Mouse (Mus musculus) kidney, embryonic 15.5 days (tissue): ENCODE results near the gene Sdk1. TPM values are rescaled to one million over a fixed set of nuclear protein-coding genes. Genes with fewer than 3 reads are reported as not detected.

Source experiments
- ATAC-seq: fragments of 200-750 bp; cut with Nextera tagmentation; replicated peaks from 2 replicates; pipeline ENCODE4 v1.8.0; 2017; ENCODE audit warnings: moderate TSS enrichment; ENCODE audit not compliant: low FRiP score
- H3K27ac ChIP-seq: fragments of 300-500 bp; sonication (generic); 2 replicates; pipeline ENCODE4 v1.5.1; 2015; ENCODE audit warnings: mild to moderate bottlenecking, inconsistent platforms
- H3K27me3 ChIP-seq: fragments of 300-500 bp; sonication (generic); 2 replicates; pipeline ENCODE4 v1.6.1; 2015; ENCODE audit warnings: inconsistent platforms
- H3K36me3 ChIP-seq: fragments of 300-500 bp; sonication (generic); 2 replicates; pipeline ENCODE4 v1.6.1; 2015; ENCODE audit warnings: inconsistent platforms
- H3K4me1 ChIP-seq: fragments of 300-500 bp; sonication (generic); 2 replicates; pipeline ENCODE4 v1.6.1; 2015; ENCODE audit warnings: inconsistent platforms
- H3K4me2 ChIP-seq: fragments of 300-500 bp; sonication (generic); 2 replicates; pipeline ENCODE4 v1.6.1; 2015; ENCODE audit warnings: moderate library complexity, mild to moderate bottlenecking, inconsistent platforms
- H3K4me3 ChIP-seq: fragments of 300-500 bp; sonication (generic); replicated peaks from 2 replicates; pipeline ENCODE4 v1.5.1; 2015; ENCODE audit warnings: mild to moderate bottlenecking, inconsistent platforms
- H3K9ac ChIP-seq: fragments of 300-500 bp; sonication (generic); 2 replicates; pipeline ENCODE4 v1.6.1; 2015; ENCODE audit warnings: mild to moderate bottlenecking, inconsistent platforms
- H3K9me3 ChIP-seq: fragments of 300-500 bp; sonication (generic); replicated peaks from 2 replicates; pipeline ENCODE4 v1.6.1; 2016; ENCODE audit warnings: inconsistent platforms
- WGBS: fragments of 180-500 bp; shearing (Covaris S2); methylation state at CpG from one replicate; pipeline ENCODE4 v1.1.7; 2015; ENCODE audit warnings: mixed read lengths; 5-methylcytosine and 5-hydroxymethylcytosine counted together
- polyA plus RNA-seq: library from polyadenylated mRNA; unstranded; fragments of >200 nt; fragmentation: Nextera tagmentation; extraction: Ambion mirVana; gene quantifications from 2 replicates; pipeline ENCODE4 v1.2.1, GENCODE M21; 2015

Sdk1 gene
- polyA plus RNA-seq, 1 experiment from 2014 or later: 3.3 TPM

DNA sequence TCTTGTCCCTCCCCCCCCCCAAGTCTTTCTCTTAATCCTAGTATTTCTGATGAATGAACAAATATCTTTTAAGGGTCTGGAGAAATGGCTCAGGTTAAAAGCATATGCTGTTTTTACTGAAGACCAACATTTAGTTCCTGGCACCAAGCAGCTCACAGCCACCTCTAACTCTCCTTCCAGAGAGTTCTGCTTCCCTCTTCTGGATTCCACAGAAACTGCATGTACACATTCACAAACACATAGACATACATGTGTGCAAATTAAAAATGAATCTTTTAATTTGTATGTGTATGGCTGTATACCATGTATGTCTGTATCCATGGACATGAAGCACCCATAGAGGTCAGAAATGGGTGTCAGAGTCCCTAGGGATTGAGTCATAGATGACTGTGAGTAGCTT is 968.6 kb downstream of the Sdk1 start:
- ATAC-seq: no peak
- H3K27ac ChIP-seq: no peak overlapping the region
- no peaks in the 10 kb centered on the region for H3K36me3 ChIP-seq
- H3K4me2 ChIP-seq: no peak overlapping the region
- H3K27me3 ChIP-seq: peaks cover 8% of the 10 kb centered on the region
- no peaks in the 10 kb centered on the region for H3K9me3 ChIP-seq
- 0 out of 2 replicates have a peak, but pooled peaks cover 3% of the 10 kb centered on the region for H3K4me1 ChIP-seq
- no peak overlapping the region for H3K9ac ChIP-seq
- no peak overlapping the region for H3K4me3 ChIP-seq

DNA sequence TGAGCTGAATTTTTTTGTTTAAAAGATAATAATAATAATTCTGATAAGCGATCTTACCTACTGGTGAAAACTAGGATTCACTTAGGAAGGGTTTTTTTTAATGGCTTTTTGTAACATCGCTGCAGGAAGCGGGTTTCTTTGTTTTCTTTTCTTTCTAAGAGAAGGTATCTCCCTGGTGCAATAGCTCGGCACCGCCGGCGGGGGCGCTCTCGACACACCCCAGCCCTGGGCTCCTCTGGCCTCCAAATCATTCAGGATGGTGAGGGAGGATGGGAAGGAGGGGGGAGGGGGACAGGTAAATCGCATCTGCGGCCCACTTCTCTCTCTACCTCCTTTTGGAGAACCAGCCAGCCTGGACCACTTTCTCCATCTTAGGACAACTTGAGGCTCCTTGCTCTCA is 971.0 kb downstream of the Sdk1 start:
- Histone ChIP-seq H3K4me3 (no peak overlapping the region), H3K4me1 (peaks cover 19% of the 10 kb centered on the region), H3K27ac (no peak overlapping the region), H3K9ac (no peak overlapping the region), H3K27me3 (peaks cover 8% of the 10 kb centered on the region), H3K4me2 (no peak overlapping the region), H3K36me3 (no peaks in the 10 kb centered on the region), H3K9me3 (no peaks in the 10 kb centered on the region)
- WGBS: 66% methylated on average over 11 of the region's 11 CpGs
- no peak for ATAC-seq

DNA sequence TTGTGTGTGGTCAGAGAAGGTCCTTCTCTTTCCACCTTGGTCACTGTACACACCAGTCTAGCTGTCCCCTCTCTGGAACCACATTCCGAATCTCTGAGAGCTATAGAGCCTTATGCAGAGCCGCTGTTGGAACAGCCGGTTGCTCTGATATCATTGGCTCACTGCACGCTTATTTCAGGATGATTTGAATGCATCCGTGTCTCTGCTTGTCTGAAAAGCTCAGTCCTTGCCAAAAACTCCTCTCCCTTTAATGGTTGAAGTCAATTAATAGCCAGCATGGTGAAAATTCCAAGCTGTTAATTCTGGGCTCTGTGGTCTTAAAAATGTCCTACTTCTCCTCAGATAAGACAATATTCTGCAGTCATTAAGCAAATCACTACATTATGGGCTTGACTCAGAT is 974.7 kb downstream of the Sdk1 start:
- H3K27ac ChIP-seq: 0 out of 2 replicates have a peak overlapping the region, but pooled peaks have one; percentile 37
- H3K9ac ChIP-seq: no peak overlapping the region
- peaks cover 8% of the 10 kb centered on the region for H3K27me3 ChIP-seq
- no peak overlapping the region for H3K4me3 ChIP-seq
- H3K4me1 ChIP-seq: peaks cover 22% of the 10 kb centered on the region
- no peak overlapping the region for H3K4me2 ChIP-seq
- H3K36me3 ChIP-seq: no peaks in the 10 kb centered on the region
- 61% methylated on average over 5 of the region's 5 CpGs for WGBS
- ATAC-seq: peak; percentile 27; the same call in 1 of the 2 replicates
- peaks cover 10% of the 10 kb centered on the region for H3K9me3 ChIP-seq

DNA sequence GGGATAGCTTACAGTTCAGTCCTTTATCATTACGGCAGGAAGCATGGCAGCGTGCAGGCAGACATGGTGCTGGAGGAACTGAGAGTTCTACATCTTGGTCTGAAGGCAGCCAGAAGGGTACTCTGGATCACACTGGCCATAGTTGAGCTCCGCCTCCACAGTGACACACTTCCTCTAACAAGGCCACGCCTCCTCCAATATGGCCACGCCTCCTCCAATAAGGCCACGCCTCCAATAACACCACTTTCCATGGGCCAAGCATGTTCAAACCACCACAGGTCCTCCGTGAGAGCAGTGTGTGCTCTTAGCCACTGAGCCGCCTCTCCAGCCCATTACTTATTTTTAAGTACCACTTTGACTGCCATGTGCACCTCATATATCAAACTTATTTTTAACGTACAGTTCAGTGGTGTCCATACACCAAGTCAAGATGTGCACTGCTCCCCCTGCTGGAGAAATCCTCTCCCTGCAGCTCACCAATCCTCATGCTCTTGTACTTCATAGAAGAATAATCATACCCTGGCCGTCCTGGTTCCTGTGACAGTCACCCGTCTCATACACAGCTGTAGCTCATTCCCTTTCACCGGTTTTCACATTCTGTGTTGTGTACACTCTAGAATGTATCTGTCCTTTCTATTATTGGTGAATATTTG is 979.7 kb downstream of the Sdk1 start:
- no peak for ATAC-seq
- no peaks in the 10 kb centered on the region for H3K27me3 ChIP-seq
- H3K4me1 ChIP-seq: peaks cover 17% of the 10 kb centered on the region
- H3K9ac ChIP-seq: no peak overlapping the region
- H3K27ac ChIP-seq: no peak overlapping the region
- peaks cover 12% of the 10 kb centered on the region for H3K9me3 ChIP-seq
- H3K4me3 ChIP-seq: no peak overlapping the region
- H3K4me2 ChIP-seq: no peak overlapping the region
- H3K36me3 ChIP-seq: no peaks in the 10 kb centered on the region
- WGBS: 87% methylated on average over 12 of the region's 12 CpGs

DNA sequence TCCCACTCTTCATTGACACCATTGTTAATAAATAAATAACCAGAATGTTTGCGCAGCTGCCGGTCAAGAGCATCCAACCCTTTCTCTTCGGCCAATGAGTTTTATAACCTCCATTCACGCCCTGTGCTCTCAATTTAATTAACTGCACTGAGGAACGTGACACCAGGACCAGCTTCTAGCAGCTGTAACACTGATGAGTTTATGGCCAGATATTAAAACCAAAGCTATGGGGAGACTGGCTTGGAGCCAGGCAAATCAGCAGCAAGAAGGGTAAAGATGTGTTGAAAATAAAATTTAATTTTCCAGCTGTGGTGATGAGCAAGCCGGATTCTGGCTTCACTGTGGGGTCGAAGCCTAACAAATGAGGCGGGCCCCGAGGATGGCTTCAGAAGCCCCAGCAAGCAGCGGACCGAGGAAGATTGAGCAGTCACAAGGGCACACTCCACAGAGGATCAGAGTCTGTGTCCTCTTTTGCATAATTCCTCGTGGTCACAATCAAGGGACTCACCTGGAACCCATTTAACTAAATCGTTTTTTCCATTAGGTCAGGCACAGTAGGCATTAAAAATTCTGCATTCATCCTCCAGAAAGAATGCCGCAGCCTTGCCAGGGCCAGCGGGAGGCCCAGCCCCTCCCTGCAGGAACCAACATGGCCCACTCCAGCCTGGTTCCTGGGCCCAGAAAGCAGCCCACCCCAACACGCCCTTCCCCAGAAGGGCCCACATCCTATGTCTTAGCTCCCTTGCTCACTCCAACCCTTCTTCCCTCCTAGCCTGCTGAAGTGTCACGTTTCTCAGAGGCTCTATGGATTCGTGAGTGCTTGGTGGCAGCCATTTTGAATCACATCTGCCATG is 987.9 kb downstream of the Sdk1 start:
- peak; percentile 87 for ATAC-seq

DNA sequence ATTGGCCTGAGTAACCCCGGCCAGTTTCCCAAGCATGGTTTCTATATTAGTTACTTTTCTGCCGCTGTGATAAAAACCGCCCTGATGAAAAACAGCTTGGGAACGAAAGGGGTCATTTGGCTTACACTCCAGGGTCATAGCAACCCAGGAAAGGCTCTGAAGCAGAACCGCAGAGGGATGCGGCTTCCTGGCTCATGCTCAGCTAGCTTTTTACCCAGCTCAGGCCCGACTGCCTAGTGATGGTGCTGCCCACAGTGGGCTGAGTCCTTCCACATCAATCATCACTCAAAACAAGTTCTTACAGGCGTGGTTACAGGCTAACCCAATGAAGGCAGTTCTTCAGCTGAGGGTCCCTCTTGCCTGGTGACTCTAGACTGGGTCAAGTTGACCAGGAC is 988.5 kb downstream of the Sdk1 start:
- peaks cover 13% of the 10 kb centered on the region for H3K4me1 ChIP-seq
- H3K9ac ChIP-seq: no peak overlapping the region
- H3K4me2 ChIP-seq: no peak overlapping the region
- WGBS: 38% methylated on average over 8 of the region's 8 CpGs
- H3K27ac ChIP-seq: peak overlapping the region; percentile 93
- H3K36me3 ChIP-seq: no peaks in the 10 kb centered on the region
- H3K9me3 ChIP-seq: peaks cover 5% of the 10 kb centered on the region
- peak; percentile 53 for ATAC-seq
- H3K4me3 ChIP-seq: no peak overlapping the region
- H3K27me3 ChIP-seq: 0 out of 2 replicates have a peak, but pooled peaks cover 3% of the 10 kb centered on the region

More for the DNA sequence above, 987.9 kb downstream of the Sdk1 start:
- Histone ChIP-seq H3K27ac (peak overlapping the region; percentile 93), H3K4me3 (no peak overlapping the region), H3K4me2 (peak overlapping the region; percentile 20; the same call in 1 of the 2 replicates), H3K27me3 (0 out of 2 replicates have a peak, but pooled peaks cover 3% of the 10 kb centered on the region), H3K9ac (no peak overlapping the region), H3K36me3 (no peaks in the 10 kb centered on the region), H3K9me3 (peaks cover 5% of the 10 kb centered on the region), H3K4me1 (peaks cover 13% of the 10 kb centered on the region)
- 25% methylated on average over 18 of the region's 18 CpGs for WGBS

DNA sequence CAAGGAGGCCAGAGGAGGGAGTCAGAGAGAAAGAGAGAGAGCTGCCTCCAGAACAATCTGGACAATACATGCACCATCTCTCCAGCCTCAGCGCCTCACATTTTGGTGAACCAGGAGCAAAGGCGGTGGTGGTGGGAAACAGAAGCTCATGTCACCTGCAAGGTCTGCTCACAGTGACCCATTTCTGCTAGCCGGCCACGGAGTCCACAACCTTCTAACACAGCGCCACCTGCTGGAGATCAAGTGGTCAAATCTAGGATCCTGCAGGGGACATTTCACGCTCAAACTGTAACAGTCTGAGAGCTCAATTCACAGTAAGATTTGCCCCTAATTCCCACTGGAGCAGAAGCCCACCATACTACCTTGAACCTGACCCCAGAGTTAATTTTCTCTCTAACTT is 999.0 kb downstream of the Sdk1 start:
- no peak for ATAC-seq
- no peak overlapping the region for H3K4me3 ChIP-seq
- 93% methylated on average over 6 of the region's 6 CpGs for WGBS

DNA sequence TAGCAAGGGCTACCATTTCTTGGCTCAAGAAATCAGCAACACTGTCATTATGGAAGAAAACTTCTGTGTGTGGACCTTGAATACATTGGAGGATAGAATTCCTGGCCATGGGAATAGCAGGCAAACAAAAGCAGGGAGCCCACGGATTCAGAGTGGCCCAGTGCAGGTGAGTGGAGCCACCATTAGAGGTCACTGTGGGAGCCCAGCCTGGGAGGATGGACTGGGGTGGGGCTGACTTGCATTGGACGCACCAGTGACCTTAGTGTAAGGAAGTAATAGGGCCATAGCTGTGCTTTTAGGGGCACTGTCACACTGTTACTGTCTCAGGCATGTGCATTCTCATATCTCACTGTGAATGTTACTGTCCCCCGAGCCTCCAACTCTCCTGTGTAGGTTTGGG is 1001.3 kb downstream of the Sdk1 start:
- Histone ChIP-seq H3K36me3 (no peaks in the 10 kb centered on the region), H3K9ac (no peak overlapping the region), H3K4me3 (no peak overlapping the region), H3K4me1 (no peaks in the 10 kb centered on the region), H3K4me2 (no peak overlapping the region), H3K27ac (no peak overlapping the region), H3K27me3 (no peaks in the 10 kb centered on the region), H3K9me3 (peaks cover 12% of the 10 kb centered on the region; the same call in 1 of the 2 replicates)
- ATAC-seq: no peak
- WGBS: 49% methylated on average over 3 of the region's 3 CpGs

More for the DNA sequence above, 999.0 kb downstream of the Sdk1 start:
- Histone ChIP-seq H3K27me3 (no peaks in the 10 kb centered on the region), H3K4me1 (no peaks in the 10 kb centered on the region), H3K4me2 (no peak overlapping the region), H3K9ac (no peak overlapping the region), H3K36me3 (no peaks in the 10 kb centered on the region), H3K27ac (no peak overlapping the region), H3K9me3 (peaks cover 3% of the 10 kb centered on the region; the same call in 1 of the 2 replicates)

DNA sequence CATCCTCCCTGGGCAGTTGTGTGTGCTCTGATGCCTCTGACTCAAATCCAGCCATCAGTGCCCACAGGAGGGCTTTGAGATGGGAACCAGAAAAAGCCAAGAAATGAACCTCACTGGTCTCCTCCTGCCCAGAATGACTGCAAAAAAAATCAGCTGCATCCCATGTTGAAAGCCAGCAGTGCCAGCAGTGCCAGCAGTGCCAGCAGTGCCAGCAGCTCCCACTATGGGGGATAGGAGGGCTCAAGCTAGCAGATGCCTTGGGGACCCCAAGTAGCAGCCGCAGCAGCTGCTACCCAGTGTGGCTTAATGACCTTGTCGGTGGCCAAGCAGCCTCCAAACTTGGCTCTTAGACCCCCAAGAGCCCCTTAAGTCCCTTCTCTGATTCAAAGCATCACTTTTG is 1001.8 kb downstream of the Sdk1 start:
- 96% methylated on average over 2 of the region's 2 CpGs for WGBS
- no peak for ATAC-seq
- H3K4me3 ChIP-seq: no peak overlapping the region
- H3K4me2 ChIP-seq: no peak overlapping the region
- H3K9ac ChIP-seq: no peak overlapping the region
- no peaks in the 10 kb centered on the region for H3K4me1 ChIP-seq
- no peak overlapping the region for H3K27ac ChIP-seq
- peaks cover 12% of the 10 kb centered on the region; the same call in 1 of the 2 replicates for H3K9me3 ChIP-seq
- H3K36me3 ChIP-seq: no peaks in the 10 kb centered on the region
- H3K27me3 ChIP-seq: no peaks in the 10 kb centered on the region

DNA sequence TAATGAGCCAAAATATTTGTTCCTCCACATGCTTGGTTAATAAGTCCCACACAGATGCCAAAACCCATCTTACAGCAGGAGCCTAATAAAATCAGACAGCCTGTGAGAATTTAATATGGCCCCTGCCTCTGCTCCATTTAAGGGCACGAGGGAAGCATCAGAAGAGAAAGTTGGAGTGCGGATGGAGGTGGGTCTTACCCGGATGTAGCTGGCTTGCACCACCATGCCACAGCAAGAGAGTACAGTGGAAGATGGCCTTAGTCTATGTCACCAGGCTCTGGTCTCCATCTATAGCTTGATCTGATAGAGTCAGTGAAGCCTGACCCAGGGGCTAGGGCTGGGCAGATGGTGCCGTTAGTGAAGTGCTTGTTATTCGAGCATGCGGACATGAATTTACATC is 1014.9 kb downstream of the Sdk1 start:
- Histone ChIP-seq H3K36me3 (no peaks in the 10 kb centered on the region), H3K9me3 (peaks cover 5% of the 10 kb centered on the region; the same call in 1 of the 2 replicates), H3K4me2 (no peak overlapping the region), H3K27ac (no peak overlapping the region), H3K27me3 (no peaks in the 10 kb centered on the region), H3K9ac (no peak overlapping the region), H3K4me1 (no peaks in the 10 kb centered on the region), H3K4me3 (no peak overlapping the region)
- 63% methylated on average over 6 of the region's 6 CpGs for WGBS
- no peak for ATAC-seq

DNA sequence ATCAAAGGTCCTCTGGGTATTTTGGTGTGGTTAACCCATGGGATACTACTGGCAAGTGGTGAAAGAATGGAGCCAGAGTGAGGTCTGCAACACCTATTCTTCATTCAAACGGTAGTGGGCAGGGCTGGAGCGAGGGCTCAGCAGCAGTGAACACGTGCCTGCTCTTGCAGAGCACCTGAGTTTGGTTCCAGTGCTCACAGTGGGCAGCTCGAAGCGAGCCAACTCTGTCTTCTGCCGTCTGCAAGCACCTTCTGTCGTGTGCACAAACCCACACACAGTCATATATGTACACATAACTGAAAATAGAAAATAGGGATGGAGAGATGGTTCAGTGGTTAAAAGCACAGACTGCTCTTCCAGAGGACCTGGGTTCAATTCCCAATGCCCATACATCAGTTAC is 1017.4 kb downstream of the Sdk1 start:
- WGBS: 84% methylated on average over 7 of the region's 7 CpGs

DNA sequence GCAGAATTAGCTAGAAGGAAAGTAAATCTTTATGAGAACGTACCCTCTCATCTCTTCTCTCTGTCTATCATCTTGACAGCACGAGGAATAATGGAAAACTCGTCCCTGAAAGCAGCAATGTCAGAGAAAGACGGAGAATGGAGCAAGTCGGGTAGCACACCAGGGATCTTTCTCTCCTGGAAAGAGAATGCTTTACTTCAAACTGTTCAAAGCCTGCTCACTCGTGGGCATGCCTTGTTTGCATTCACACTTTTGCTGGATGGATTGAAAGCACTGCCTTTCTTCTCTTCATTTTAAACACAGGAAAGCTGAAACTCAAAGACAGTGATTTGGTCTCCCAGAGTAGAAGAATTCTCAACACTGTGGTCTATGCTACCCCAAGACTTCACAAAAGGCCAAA is 1020.8 kb downstream of the Sdk1 start:
- Histone ChIP-seq H3K4me1 (no peaks in the 10 kb centered on the region), H3K4me2 (no peak overlapping the region), H3K36me3 (no peaks in the 10 kb centered on the region), H3K27ac (no peak overlapping the region), H3K9me3 (peaks cover 9% of the 10 kb centered on the region; the same call in 1 of the 2 replicates), H3K4me3 (no peak overlapping the region), H3K9ac (no peak overlapping the region), H3K27me3 (no peaks in the 10 kb centered on the region)
- WGBS: 57% methylated on average over 6 of the region's 6 CpGs
- no peak for ATAC-seq

More for the DNA sequence above, 1017.4 kb downstream of the Sdk1 start:
- Histone ChIP-seq H3K27ac (no peak overlapping the region), H3K4me3 (no peak overlapping the region), H3K4me1 (no peaks in the 10 kb centered on the region), H3K9ac (no peak overlapping the region), H3K9me3 (peaks cover under 1% of the 10 kb centered on the region; the same call in 1 of the 2 replicates), H3K4me2 (no peak overlapping the region), H3K36me3 (no peaks in the 10 kb centered on the region), H3K27me3 (no peaks in the 10 kb centered on the region)
- ATAC-seq: no peak
